In the genomic region with DNA sequence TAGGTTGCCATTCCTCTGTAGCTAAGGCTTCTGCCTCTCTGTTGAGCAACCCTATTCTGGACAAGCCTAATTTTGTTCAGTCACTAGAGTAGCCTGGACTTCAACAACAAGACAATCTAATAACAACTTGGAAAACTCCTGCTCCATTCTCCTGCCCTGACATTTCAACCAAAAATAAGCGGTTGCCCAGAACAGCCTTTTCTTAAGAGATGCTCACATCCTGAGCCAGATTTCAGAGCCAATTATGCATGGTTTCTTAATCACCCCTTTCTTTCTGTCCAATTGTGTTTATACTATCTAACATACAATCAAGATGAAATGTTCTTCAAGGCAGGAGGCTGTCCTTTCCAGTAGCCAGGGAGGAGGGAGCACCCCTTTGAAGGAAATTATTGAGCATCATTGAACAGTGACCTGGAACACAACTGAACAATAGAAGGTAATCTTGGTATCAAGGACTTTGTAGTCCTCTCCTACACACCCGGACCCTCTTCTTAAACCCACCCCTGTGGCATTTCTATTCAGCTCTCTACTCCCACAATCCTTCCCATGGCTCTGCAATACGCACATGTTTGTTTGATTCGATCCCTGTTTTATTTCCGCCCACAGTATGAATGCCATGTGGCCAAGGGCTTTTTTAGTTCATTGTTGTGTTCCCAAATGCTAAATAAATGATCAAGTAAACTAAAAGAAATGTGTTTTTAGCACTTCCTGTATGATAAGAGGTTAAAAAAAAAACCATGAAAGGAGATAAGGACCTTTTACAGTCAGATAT, we compare ENCODE assay signal across 28 mouse cellular contexts.
DNase-seq lines count a peak whose midpoint lies in the region; ATAC-seq and TF ChIP-seq lines count a peak whose summit lies in the region.
"Had no signal": no experiment of that assay in that cellular context is flagged by ENCODE, and none has a peak within 500 bp of the region (broad histone marks: within the 10 kb centered on the region; RNA-seq: fewer than 3 reads in every experiment).

No protein-coding gene starts in this region.

- no peak for TF ChIP-seq CTCF in olfactory bulb, adult 2 months (IDR thresholded peaks at IDR 0.05; ENCODE audit: insufficient read depth, low read depth, low read length)
- TF ChIP-seq CTCF in stomach, postnatal 0 days (IDR thresholded peaks at IDR 0.05; ENCODE audit: low read depth), result no peak

- TF ChIP-seq POLR2A in olfactory bulb, adult 2 months (IDR thresholded peaks at IDR 0.05; ENCODE audit: insufficient read depth, low read depth, low read length), result no peak

- no peak overlapping the region for H3K9ac ChIP-seq in stomach, postnatal 0 days (ENCODE audit: low read length)
- H3K9ac ChIP-seq: embryonic facial prominence, embryonic 13.5 days; embryonic facial prominence, embryonic 15.5 days; forebrain, embryonic 12.5 days had no signal

- DNase-seq in heart, adult 11 months, result peak; percentile 80
- no peak for DNase-seq in heart, postnatal 36 days
- peak; percentile 46 for DNase-seq in layer of hippocampus, adult 9-11 months
- DNase-seq in layer of hippocampus, adult 9-10 months (ENCODE audit: low spot score), result no peak
- no peak for DNase-seq in stomach, postnatal 0 days (ENCODE audit: low spot score)
- DNase-seq: adrenal gland, adult 8-10 months; adrenal gland, postnatal 14 days; adrenal gland, postnatal 36 days; B cell, adult 2 months; cerebellum, adult 11 months; cerebellum, adult 18-20 months; cerebellum, adult 8-10 months; cerebellum, adult 9-11 months; cerebellum, postnatal 14 days; cerebellum, postnatal 36 days; embryo, embryonic 11 days had no signal

- 33% methylated on average over 5 of the region's 5 CpGs for WGBS in olfactory bulb, adult 2 months
- WGBS in stomach, postnatal 0 days, result 67% methylated on average over 5 of the region's 5 CpGs

- ATAC-seq in stomach, postnatal 0 days (ENCODE audit: low FRiP score, low TSS enrichment), result no peak
- ATAC-seq: activated CD4-positive, CD25-positive, alpha-beta regulatory T cell, adult 4 months; CD4-positive, CD25-positive, alpha-beta regulatory T cell, adult 4 months; forebrain, embryonic 14.5 days; forebrain, embryonic 16.5 days; Patski had no signal

- no peaks in the 10 kb centered on the region for H3K27me3 ChIP-seq in stomach, postnatal 0 days (ENCODE audit: control insufficient read depth, insufficient read depth, low read length)
- H3K27me3 ChIP-seq: embryonic facial prominence, embryonic 13.5 days; embryonic facial prominence, embryonic 15.5 days; forebrain, embryonic 12.5 days; Patski had no signal

- H3K9me3 ChIP-seq in stomach, postnatal 0 days (ENCODE audit: control insufficient read depth, low read length), result no peaks in the 10 kb centered on the region
- H3K9me3 ChIP-seq: embryonic facial prominence, embryonic 13.5 days; embryonic facial prominence, embryonic 15.5 days; forebrain, embryonic 10.5 days; forebrain, embryonic 12.5 days; G1E had no signal

- no peak overlapping the region for H3K4me3 ChIP-seq in olfactory bulb, adult 2 months (ENCODE audit: insufficient read depth, low read depth, low read length)
- H3K4me3 ChIP-seq in stomach, postnatal 0 days (ENCODE audit: low read depth, low read length), result no peak overlapping the region
- H3K4me3 ChIP-seq: embryonic facial prominence, embryonic 13.5 days; embryonic facial prominence, embryonic 15.5 days; erythroblast, embryonic 14.5 days; forebrain, embryonic 10.5 days; forebrain, embryonic 12.5 days had no signal

- H3K4me2 ChIP-seq in stomach, postnatal 0 days (replicated peaks; ENCODE audit: low read depth), result no peak overlapping the region
- H3K4me2 ChIP-seq: embryonic facial prominence, embryonic 13.5 days; embryonic facial prominence, embryonic 15.5 days; forebrain, embryonic 12.5 days had no signal

- H3K27ac ChIP-seq in olfactory bulb, adult 2 months (ENCODE audit: insufficient read depth, low read depth, low read length), result peak overlapping the region; percentile 64; the same call in 1 of the 2 replicates
- H3K27ac ChIP-seq in stomach, postnatal 0 days (replicated peaks), result no peak overlapping the region
- H3K27ac ChIP-seq: embryonic facial prominence, embryonic 13.5 days; embryonic facial prominence, embryonic 15.5 days; forebrain, embryonic 10.5 days; forebrain, embryonic 12.5 days had no signal

- no peak for TF ChIP-seq EP300 in stomach, postnatal 0 days (optimal IDR thresholded peaks at IDR 0.05)

- H3K4me1 ChIP-seq in olfactory bulb, adult 2 months (ENCODE audit: control insufficient read depth, insufficient read depth, low read length), result peaks cover 14% of the 10 kb centered on the region
- no peaks in the 10 kb centered on the region for H3K4me1 ChIP-seq in stomach, postnatal 0 days (replicated peaks; ENCODE audit: control insufficient read depth, insufficient read depth)
- H3K4me1 ChIP-seq: embryonic facial prominence, embryonic 13.5 days; embryonic facial prominence, embryonic 15.5 days had no signal

- H3K36me3 ChIP-seq in stomach, postnatal 0 days (ENCODE audit: control insufficient read depth, insufficient read depth, low read length), result no peaks in the 10 kb centered on the region
- H3K36me3 ChIP-seq: G1E had no signal

- intact Hi-C loops in heart, postnatal 36 days (cut with DNase I), result no loop called here

Comparison
In these comparisons a context has a peak if more than half of its experiments do, and no peak if none do; other contexts are left out.
1. DNase-seq: peak in heart, adult 11 months (single experiment) and layer of hippocampus, adult 9-11 months (single experiment); none in heart, postnatal 36 days (0 of 2), layer of hippocampus, adult 9-10 months (single experiment) and stomach, postnatal 0 days (single experiment).